Mouse (Mus musculus): Measurements from ENCODE around the gene Gpr88.

DNA sequence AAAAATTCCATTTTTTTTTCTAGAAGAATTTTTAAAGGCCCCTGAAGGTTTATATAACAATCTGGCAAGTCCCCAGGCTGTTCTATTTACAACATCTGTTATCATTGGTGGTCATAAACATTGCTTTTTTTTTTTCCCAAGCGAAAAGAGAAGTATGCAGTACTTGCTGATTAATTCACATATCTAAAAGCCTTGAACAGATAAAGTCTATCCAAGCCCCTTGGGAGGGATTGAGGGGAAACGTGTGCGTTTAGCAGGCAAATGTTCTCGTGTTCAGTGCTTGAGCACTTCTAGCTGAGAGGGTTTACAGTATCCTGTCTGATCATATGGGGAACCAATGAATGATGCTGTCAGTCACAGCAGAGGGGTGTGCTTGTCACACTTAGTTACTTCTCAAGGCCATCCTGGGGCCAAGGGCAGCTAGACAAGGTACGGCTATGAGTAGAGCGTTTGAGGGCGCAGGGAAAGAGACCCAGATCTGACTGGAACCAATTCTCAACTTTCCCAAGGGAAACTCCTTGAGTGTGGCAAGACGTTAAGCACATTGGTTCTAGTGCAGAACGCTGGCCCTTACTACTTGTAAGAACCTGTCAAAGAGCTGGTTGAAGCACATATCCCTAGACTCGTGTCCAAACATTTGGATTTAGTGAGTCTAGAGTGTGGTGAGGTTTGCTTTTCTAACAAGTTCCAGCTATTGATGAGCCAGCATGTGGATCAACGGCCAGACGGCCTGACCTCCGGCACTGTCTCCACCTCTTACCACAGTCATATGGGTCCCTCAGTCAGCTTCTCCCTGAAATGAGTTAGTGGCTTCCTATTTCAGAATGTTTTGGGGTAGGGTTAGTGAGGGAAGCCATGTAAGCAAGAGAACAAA is 47.7 kb downstream of the Gpr88 start:
- TF ChIP-seq CTCF (IDR thresholded peaks at IDR 0.05; ENCODE audit: extremely low read depth, insufficient read depth, insufficient read length, insufficient replicate concordance) (no peak), POLR2A (IDR thresholded peaks at IDR 0.05; ENCODE audit: low read depth, low read length) (no peak)

Data from spleen, adult 2 months (tissue).